Mouse (Mus musculus): Measurements from ENCODE around the gene F3.

DNA sequence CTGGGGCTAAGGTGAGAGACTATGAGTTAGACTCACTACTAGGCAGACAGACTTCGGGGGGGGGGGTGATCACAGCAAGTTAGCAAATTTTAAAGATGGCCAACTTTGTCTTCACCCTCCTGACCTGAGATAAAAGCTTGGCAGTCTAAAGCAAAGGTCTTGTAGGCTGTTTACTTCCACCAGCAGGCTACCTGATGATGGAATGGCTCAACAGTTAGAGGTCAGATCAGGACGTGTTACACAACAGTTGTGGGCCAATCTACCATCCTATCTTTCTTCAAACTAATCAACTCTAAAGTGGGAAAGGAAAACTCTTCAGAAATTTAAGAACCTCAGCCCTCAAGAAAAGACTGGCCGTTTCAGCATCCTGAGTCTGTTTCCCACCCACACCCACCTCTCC, 43.1 kb upstream of the F3 start:
- no peak for TF ChIP-seq POLR2A (IDR thresholded peaks at IDR 0.05; ENCODE audit: low read depth, low read length)
- TF ChIP-seq CTCF (IDR thresholded peaks at IDR 0.05; ENCODE audit: borderline replicate concordance, insufficient read depth, low read length) = no peak

All from embryonic fibroblast, embryonic 13.5 days (primary cell).